Mouse (Mus musculus) central nervous system, embryonic 14 days (tissue): ENCODE measurements around the gene Gsto1. TPM values are rescaled to one million over a fixed set of nuclear protein-coding genes. Genes with fewer than 3 reads are reported as not detected.

ENCODE experiments used
- polyA plus RNA-seq: library from polyadenylated mRNA; depleted of rRNA; stranded (reverse); fragments of >200 nt; gene quantifications from 2 replicates; pipeline ENCODE4 v1.2.3, GENCODE M21; 2012; rRNA removed

The Gsto1 gene
- polyA plus RNA-seq: 55.9 and 62.1 TPM in 2 replicates

DNA sequence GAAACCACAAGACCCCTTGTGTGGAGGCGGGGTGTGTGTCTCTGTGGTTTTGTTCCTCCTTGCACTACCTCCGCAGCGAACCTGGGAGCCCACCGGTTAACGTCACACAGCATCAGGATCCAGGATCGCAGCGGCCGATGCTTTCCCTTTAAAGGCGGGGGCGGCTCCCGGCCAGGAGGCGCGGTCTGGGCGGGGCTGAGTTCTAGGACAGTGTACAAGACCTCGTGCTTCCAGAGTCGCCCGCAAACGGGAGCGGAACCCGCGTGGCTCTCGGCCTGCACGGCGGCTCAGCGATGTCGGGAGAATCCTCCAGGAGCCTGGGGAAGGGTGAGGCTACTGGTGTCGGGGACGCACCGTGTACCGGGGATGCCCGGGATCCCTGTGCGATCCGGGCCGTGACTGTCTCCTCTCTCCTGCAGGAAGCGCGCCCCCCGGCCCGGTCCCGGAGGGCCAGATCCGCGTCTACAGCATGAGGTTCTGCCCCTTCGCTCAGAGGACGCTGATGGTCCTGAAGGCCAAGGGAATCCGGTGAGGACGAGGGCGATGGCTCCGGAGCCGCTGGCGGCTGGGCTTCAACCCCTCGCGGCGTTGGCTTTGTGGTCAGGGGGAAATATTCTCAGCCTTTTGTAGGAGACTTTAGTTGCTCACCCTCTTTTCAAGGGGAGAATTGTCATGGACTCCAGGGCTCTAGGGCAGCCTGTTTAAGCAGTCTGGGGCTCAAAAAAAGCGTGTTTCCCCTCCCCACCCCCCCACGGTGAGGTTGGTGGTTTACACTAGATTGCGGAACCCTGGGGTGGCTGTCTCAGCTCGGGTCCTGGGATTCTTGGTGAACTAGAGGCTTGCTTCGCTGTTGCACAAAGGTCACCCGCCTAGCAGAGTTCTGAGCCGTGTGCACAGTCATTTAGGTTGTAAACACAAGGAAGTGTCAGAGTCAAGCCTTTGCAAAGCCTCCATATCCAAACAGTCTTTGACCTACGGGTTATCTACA is at the start of gene Gsto1:
Gene Gsto1 (plus strand): TSS at position 175 of the 988 bp plus-strand sequence.

GRCm38 (mm10) chr19:47865353-47865947 is 10.7 kb downstream of the Gsto1 start, which contains the start of gene Gsto2:
Gsto2 (plus strand) TSS chr19:47865534.

Other genes starting within 250 kb of the Gsto1 start
- gene Col17a1, start 162.9 kb upstream of the Gsto1 start, polyA plus RNA-seq: 0.47 and 4.0 TPM in 2 replicates
- gene Sfr1, start 123.3 kb upstream of the Gsto1 start, polyA plus RNA-seq: 121 and 122 TPM in 2 replicates
- gene Gsto2, start 10.6 kb downstream of the Gsto1 start, polyA plus RNA-seq: 0.71 and 0.97 TPM in 2 replicates
- 2.4 and 2.7 TPM in 2 replicates for gene Cfap43, start 64.3 kb downstream of the Gsto1 start, polyA plus RNA-seq
- gene Itprip, start 64.3 kb downstream of the Gsto1 start, polyA plus RNA-seq: 6.3 and 6.7 TPM in 2 replicates
- 0.41 and 0.42 TPM in 2 replicates for gene Cfap58, start 82.7 kb downstream of the Gsto1 start, polyA plus RNA-seq